In the genomic region with DNA sequence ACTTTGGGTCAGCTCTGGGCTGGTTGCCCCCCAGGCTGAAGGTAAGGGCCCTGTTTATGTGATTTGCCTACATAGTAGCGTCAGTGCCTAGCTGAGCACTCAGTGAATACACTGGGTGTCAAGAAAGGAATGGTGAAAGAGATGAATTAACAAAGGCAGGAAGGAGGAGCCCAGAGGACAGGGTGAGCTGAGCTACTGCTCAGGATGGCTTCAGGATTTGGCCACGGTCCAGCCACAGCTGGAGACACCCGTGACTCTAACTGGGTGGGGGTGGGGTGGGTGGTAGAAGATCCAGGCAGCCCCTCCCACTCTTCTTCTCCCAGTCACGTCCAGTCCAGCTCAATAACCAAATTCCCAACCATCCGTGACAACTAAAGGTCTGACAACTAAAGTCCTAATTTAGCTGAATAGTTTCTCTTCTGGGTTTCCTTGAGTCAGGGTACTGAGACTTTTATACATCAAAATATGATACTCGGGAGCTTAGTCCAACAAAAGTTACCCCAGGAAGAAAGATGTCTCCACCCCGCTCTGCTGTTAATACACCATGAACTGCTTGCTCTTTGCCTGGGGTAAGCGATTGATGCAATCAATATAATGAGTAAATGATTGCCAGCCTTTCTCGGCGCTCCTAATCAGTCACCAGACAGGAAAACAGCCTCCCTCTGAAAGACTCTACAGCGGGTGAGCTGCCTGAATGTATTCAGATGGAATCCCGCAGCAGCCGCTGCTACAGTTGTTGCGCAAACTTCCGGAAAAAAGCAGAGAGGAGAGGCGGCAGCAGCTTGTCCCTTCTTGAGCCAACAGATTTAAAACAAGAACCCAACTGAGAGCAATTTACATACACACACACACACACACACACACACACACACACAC, we compare ENCODE assay signal across 7 mouse cellular contexts. TPM values are rescaled to one million over a fixed set of nuclear protein-coding genes. Genes with fewer than 3 reads are reported as not detected.
DNase-seq lines count a peak whose midpoint lies in the region; ATAC-seq and TF ChIP-seq lines count a peak whose summit lies in the region.

No protein-coding gene starts in this region.

- H3K4me2 ChIP-seq in stomach, embryonic 15.5 days = peak overlapping the region; percentile 58

- intact Hi-C loops in left cerebral cortex, postnatal 4 days (cut with DNase I) = no loop called here

- H3K36me3 ChIP-seq in ES-E14 (ENCODE audit: control insufficient read depth, insufficient read depth, low read length, poor library complexity, severe bottlenecking) = no peaks in the 10 kb centered on the region
- no peaks in the 10 kb centered on the region for H3K36me3 ChIP-seq in forebrain, embryonic 10.5 days (replicated peaks)
- no peaks in the 10 kb centered on the region for H3K36me3 ChIP-seq in stomach, embryonic 15.5 days

- H3K4me3 ChIP-seq in ES-E14 (ENCODE audit: insufficient read depth in 1 of 2, low read depth in 1 of 2, low read length in 2 of 2, poor library complexity in 1 of 2, severe bottlenecking in 1 of 2) = no peak overlapping the region
- peak overlapping the region; percentile 32 for H3K4me3 ChIP-seq in forebrain, embryonic 10.5 days
- H3K4me3 ChIP-seq in stomach, embryonic 15.5 days (replicated peaks) = peak overlapping the region; percentile 29

- peak overlapping the region; percentile 60; the same call in 1 of the 2 replicates for H3K9ac ChIP-seq in ES-E14 (ENCODE audit: insufficient read depth, low read depth, low read length, poor library complexity, severe bottlenecking)
- H3K9ac ChIP-seq in stomach, embryonic 15.5 days = no peak overlapping the region; the same call in 1 of the 2 replicates

- peaks cover 23 to 25% of the 10 kb centered on the region in 2 experiments for H3K4me1 ChIP-seq in ES-E14 (ENCODE audit: control insufficient read depth in 2 of 2, insufficient read depth in 2 of 2, low read length in 2 of 2, poor library complexity in 1 of 2)
- peaks cover 24% of the 10 kb centered on the region for H3K4me1 ChIP-seq in forebrain, embryonic 10.5 days
- H3K4me1 ChIP-seq in stomach, embryonic 15.5 days = peaks cover 7% of the 10 kb centered on the region

- peak; percentile 79 to 85 for ATAC-seq in hematopoietic stem cell, adult 5-6 weeks (replicated peaks in 1 of 2; ENCODE audit: insufficient read depth in 1 of 2, low FRiP score in 2 of 2, low TSS enrichment in 1 of 2, low read depth in 1 of 2, poor library complexity in 2 of 2, severe bottlenecking in 2 of 2)
- ATAC-seq in megakaryocyte progenitor cell, adult 5-6 weeks (replicated peaks; ENCODE audit: poor library complexity) = peak; percentile 84
- peak; percentile 82 for ATAC-seq in stomach, embryonic 15.5 days (ENCODE audit: insufficient read depth, low FRiP score, low read depth)

- H3K27ac ChIP-seq in ES-E14 (ENCODE audit: insufficient read depth, low read depth, low read length, poor library complexity, severe bottlenecking) = peak overlapping the region; percentile 57
- H3K27ac ChIP-seq in forebrain, embryonic 10.5 days = peak overlapping the region; percentile 53
- H3K27ac ChIP-seq in stomach, embryonic 15.5 days = peak overlapping the region; percentile 92

- H3K9me3 ChIP-seq in ES-E14 (ENCODE audit: control insufficient read depth, insufficient read depth, low read depth, low read length) = no peaks in the 10 kb centered on the region
- no peaks in the 10 kb centered on the region for H3K9me3 ChIP-seq in forebrain, embryonic 10.5 days
- H3K9me3 ChIP-seq in stomach, embryonic 15.5 days = no peaks in the 10 kb centered on the region

- DNase-seq in B cell, adult 2 months = peak; percentile 14 to 15
- no peak for DNase-seq in ES-E14 (ENCODE audit: low read depth, low spot score)
- DNase-seq in forebrain, embryonic 10.5 days (ENCODE audit: extremely low spot score, low spot score) = peak; percentile 23
- peak; percentile 23 for DNase-seq in left cerebral cortex, postnatal 4 days

- no peaks in the 10 kb centered on the region for H3K27me3 ChIP-seq in forebrain, embryonic 10.5 days (ENCODE audit: poor library complexity, severe bottlenecking)
- H3K27me3 ChIP-seq in stomach, embryonic 15.5 days (replicated peaks) = no peaks in the 10 kb centered on the region

- WGBS in forebrain, embryonic 10.5 days = 22% methylated on average over 16 of the region's 16 CpGs
- 7% methylated on average over 16 of the region's 16 CpGs for WGBS in stomach, embryonic 15.5 days

- in situ Hi-C loops in ES-E14 (cut with MboI; ENCODE audit: low sequenced_read_pairs in 2 of 2, unreplicated experiment in 2 of 2) = no loop called here

TF ChIP-seq in ES-E14, 5 proteins besides CTCF, POLR2A, EP300 and RAD21:
- TF ChIP-seq CHD2 (IDR thresholded peaks at IDR 0.05; ENCODE audit: low read depth, low read length) (no peak), MAFK (IDR thresholded peaks at IDR 0.05; ENCODE audit: insufficient read depth, low read depth, low read length) (no peak), ZNF384 (IDR thresholded peaks at IDR 0.05; ENCODE audit: low read depth, low read length) (no peak), ZC3H11A (IDR thresholded peaks at IDR 0.05; ENCODE audit: borderline replicate concordance, low read depth, low read length) (no peak), HCFC1 (IDR thresholded peaks at IDR 0.05; ENCODE audit: borderline replicate concordance, insufficient read depth, low read length) (no peak)

RNA-seq across cellular contexts. Expression of a gene that starts 8.9 kb away (rescaled TPM):
- 407 and 596 TPM in 2 replicates for total RNA-seq in ES-E14 (2012; rRNA removed)
- 1,022 and 1,034 TPM in 2 replicates for polyA plus RNA-seq in forebrain, embryonic 10.5 days (2016; fragmentation: Nextera tagmentation; extraction: Ambion mirVana)
- 201 and 212 TPM in 2 replicates for total RNA-seq in hematopoietic stem cell, adult 5-6 weeks (2017)
- total RNA-seq in left cerebral cortex, postnatal 4 days (2021) = 100 to 1,000 TPM; 657 to 673 TPM
- 333 and 362 TPM in 2 replicates for total RNA-seq in megakaryocyte progenitor cell, adult 5-6 weeks (2015)
- total RNA-seq in megakaryocyte progenitor cell, adult 5-6 weeks (2017) = 169 and 171 TPM in 2 replicates
- polyA plus RNA-seq in stomach, embryonic 15.5 days (2015; fragmentation: Nextera tagmentation; extraction: Ambion mirVana) = 592 and 653 TPM in 2 replicates

RNA-seq across cellular contexts. Expression of a gene that starts 52.9 kb away (rescaled TPM):
- total RNA-seq in ES-E14 (2012; rRNA removed) = 56.7 and 77.3 TPM in 2 replicates
- polyA plus RNA-seq in forebrain, embryonic 10.5 days (2016; fragmentation: Nextera tagmentation; extraction: Ambion mirVana) = 41.1 and 44.2 TPM in 2 replicates
- 44.0 and 48.7 TPM in 2 replicates for total RNA-seq in hematopoietic stem cell, adult 5-6 weeks (2017)
- total RNA-seq in left cerebral cortex, postnatal 4 days (2021) = 10 to 100 TPM; 18.7 to 24.8 TPM
- total RNA-seq in megakaryocyte progenitor cell, adult 5-6 weeks (2015) = 38.1 and 39.0 TPM in 2 replicates
- total RNA-seq in megakaryocyte progenitor cell, adult 5-6 weeks (2017) = 48.1 and 53.6 TPM in 2 replicates
- polyA plus RNA-seq in stomach, embryonic 15.5 days (2015; fragmentation: Nextera tagmentation; extraction: Ambion mirVana) = 36.0 and 37.2 TPM in 2 replicates

Comparison
In these comparisons a context has a peak if more than half of its experiments do, and no peak if none do; other contexts are left out.
1. H3K4me3 ChIP-seq: peak in forebrain, embryonic 10.5 days (single experiment) and stomach, embryonic 15.5 days (single experiment); none in ES-E14 (0 of 2).
2. Peak in every context shown above with its lines, with median percentiles within 50 percentile points of each other: H3K27ac ChIP-seq and ATAC-seq.